ENCODE assay signal across 15 mouse cellular contexts in the genomic region with DNA sequence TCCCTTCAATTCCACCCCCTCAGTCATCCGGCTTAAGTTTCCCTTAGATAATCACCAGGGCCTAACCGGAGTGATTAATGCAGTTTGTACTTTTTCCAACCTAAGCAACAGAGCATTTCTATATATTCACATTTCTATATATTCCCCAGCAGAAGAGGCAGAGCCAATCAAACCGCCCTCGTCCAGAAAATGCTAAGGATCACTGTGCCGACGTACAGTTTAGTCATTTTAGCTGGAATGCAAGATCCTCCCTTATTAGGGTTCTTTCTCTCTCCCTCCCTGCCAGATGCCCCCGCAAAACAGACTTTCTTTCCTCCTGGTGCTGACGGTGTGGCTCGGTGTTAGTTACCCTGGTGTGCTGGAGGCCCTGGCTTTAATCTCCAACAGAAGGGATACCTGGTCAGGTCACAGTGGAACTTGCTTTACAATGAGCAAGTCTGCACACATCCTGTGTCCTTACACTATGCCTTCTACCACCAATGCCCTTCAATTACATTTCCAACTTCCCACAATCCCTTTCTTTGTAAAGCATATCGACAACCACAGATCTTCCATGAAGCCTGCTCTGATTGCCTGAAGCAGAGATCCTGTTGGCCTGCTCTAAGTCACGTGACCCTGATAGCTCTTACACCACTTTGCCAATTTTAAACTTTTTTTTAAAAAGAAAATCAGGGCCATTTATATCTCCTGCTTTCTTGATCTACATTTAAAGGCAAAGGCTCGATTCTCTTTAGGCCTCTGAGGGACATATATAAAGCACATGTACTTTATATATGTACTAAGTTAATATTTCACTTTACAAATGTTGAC.
A peak's percentile ranks its signal among the peaks of the same experiment; 100 is the strongest.
DNase-seq lines count a peak whose midpoint lies in the region; ATAC-seq lines count a peak whose summit lies in the region.
"Had no signal": no experiment of that assay in that cellular context is flagged by ENCODE, and none has a peak within 500 bp of the region (broad histone marks: within the 10 kb centered on the region; RNA-seq: fewer than 3 reads in every experiment).

No protein-coding gene starts in this region.

- H3K27me3 ChIP-seq in hindbrain, embryonic 15.5 days, result no peaks in the 10 kb centered on the region
- no peaks in the 10 kb centered on the region for H3K27me3 ChIP-seq in hindbrain, embryonic 10.5 days (ENCODE audit: insufficient read depth, poor library complexity, severe bottlenecking)
- no peaks in the 10 kb centered on the region; the same call in 1 of the 2 replicates for H3K27me3 ChIP-seq in limb, embryonic 12.5 days
- H3K27me3 ChIP-seq: midbrain, embryonic 12.5 days had no signal

- ATAC-seq in hindbrain, embryonic 15.5 days (ENCODE audit: low FRiP score, low read depth), result no peak
- no peak for ATAC-seq in limb, embryonic 12.5 days (ENCODE audit: insufficient number of reproducible peaks, insufficient read depth, low FRiP score, low TSS enrichment, low read depth)
- ATAC-seq: forebrain, embryonic 16.5 days had no signal

- peaks cover 32% of the 10 kb centered on the region for H3K4me1 ChIP-seq in hindbrain, embryonic 15.5 days (replicated peaks)
- peaks cover 61% of the 10 kb centered on the region for H3K4me1 ChIP-seq in hindbrain, embryonic 10.5 days (replicated peaks)
- H3K4me1 ChIP-seq in limb, embryonic 12.5 days (replicated peaks), result peaks cover 55% of the 10 kb centered on the region

- H3K4me2 ChIP-seq in hindbrain, embryonic 15.5 days, result no peak overlapping the region
- no peak overlapping the region for H3K4me2 ChIP-seq in limb, embryonic 12.5 days
- H3K4me2 ChIP-seq: hindbrain, embryonic 14.5 days; midbrain, embryonic 12.5 days had no signal

- no peaks in the 10 kb centered on the region for H3K9me3 ChIP-seq in hindbrain, embryonic 15.5 days
- no peaks in the 10 kb centered on the region for H3K9me3 ChIP-seq in hindbrain, embryonic 10.5 days
- no peaks in the 10 kb centered on the region for H3K9me3 ChIP-seq in limb, embryonic 12.5 days
- H3K9me3 ChIP-seq: G1E; midbrain, embryonic 12.5 days had no signal

- 0 out of 2 replicates have a peak overlapping the region, but pooled peaks have one; percentile 15 for H3K27ac ChIP-seq in hindbrain, embryonic 15.5 days (replicated peaks)
- H3K27ac ChIP-seq in hindbrain, embryonic 10.5 days, result no peak overlapping the region
- peak overlapping the region; percentile 35; the same call in 1 of the 2 replicates for H3K27ac ChIP-seq in limb, embryonic 12.5 days
- H3K27ac ChIP-seq: hindbrain, embryonic 14.5 days had no signal

- no peaks in the 10 kb centered on the region for H3K36me3 ChIP-seq in hindbrain, embryonic 15.5 days
- no peaks in the 10 kb centered on the region for H3K36me3 ChIP-seq in hindbrain, embryonic 10.5 days
- H3K36me3 ChIP-seq in limb, embryonic 12.5 days, result no peaks in the 10 kb centered on the region
- H3K36me3 ChIP-seq: midbrain, embryonic 12.5 days had no signal

- H3K9ac ChIP-seq in hindbrain, embryonic 15.5 days, result no peak overlapping the region
- H3K9ac ChIP-seq in limb, embryonic 12.5 days (replicated peaks), result no peak overlapping the region
- H3K9ac ChIP-seq: hindbrain, embryonic 14.5 days; midbrain, embryonic 12.5 days had no signal

- WGBS in hindbrain, embryonic 15.5 days, result 85% methylated on average over 12 of the region's 12 CpGs
- WGBS in hindbrain, embryonic 10.5 days, result 83% methylated on average over 12 of the region's 12 CpGs
- WGBS in limb, embryonic 12.5 days, result 49% methylated on average over 12 of the region's 12 CpGs

- H3K4me3 ChIP-seq in hindbrain, embryonic 15.5 days, result no peak overlapping the region
- no peak overlapping the region for H3K4me3 ChIP-seq in hindbrain, embryonic 10.5 days
- no peak overlapping the region for H3K4me3 ChIP-seq in limb, embryonic 12.5 days (replicated peaks)
- H3K4me3 ChIP-seq: erythroblast, embryonic 14.5 days; midbrain, embryonic 12.5 days had no signal

- DNase-seq in hindbrain, embryonic 10.5 days (ENCODE audit: low spot score), result no peak
- peak; percentile 42 to 49 for DNase-seq in right cerebral cortex, adult 2 months (ENCODE audit: low spot score in 2 of 2)
- DNase-seq in right cerebral cortex, postnatal 14 days, result no peak
- DNase-seq in embryo, embryonic 10.5 days (ENCODE audit: low spot score), result no peak
- DNase-seq in cerebellum, adult 9-10 months, result no peak
- no peak for DNase-seq in cerebellum, adult 11 months
- DNase-seq: gastrocnemius, postnatal 36 days; layer of hippocampus, postnatal 36 days had no signal

Comparison
In these comparisons a context has a peak if more than half of its experiments do, and no peak if none do; other contexts are left out.
1. DNase-seq: peak in right cerebral cortex, adult 2 months (2 of 2); none in hindbrain, embryonic 10.5 days (single experiment), right cerebral cortex, postnatal 14 days (single experiment), embryo, embryonic 10.5 days (single experiment), cerebellum, adult 9-10 months (single experiment) and cerebellum, adult 11 months (single experiment).